Mouse (Mus musculus): ENCODE measurements around the gene Olfr894.

The Olfr894 gene

DNA sequence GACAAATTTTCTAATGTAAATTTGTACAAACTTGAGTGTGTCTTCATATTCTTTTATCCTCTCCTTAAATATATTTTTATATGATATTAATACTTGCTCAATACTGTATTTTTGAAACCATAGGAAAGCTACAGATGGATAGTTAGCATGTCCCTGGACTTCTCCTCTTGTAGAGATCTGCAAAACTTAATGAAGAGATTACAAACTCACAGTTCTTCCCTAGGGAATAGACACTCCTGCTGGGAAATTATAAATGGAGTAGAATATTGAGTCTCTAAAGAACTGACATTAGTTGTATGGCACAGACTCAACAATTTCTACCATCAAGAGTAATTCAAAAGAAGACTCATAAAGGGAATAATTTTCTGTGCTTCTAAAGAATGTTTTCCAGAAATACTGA lies at the start of gene Olfr894:
Gene Olfr894 (plus strand): TSS at position 301 of the 400 bp plus-strand sequence.

DNA sequence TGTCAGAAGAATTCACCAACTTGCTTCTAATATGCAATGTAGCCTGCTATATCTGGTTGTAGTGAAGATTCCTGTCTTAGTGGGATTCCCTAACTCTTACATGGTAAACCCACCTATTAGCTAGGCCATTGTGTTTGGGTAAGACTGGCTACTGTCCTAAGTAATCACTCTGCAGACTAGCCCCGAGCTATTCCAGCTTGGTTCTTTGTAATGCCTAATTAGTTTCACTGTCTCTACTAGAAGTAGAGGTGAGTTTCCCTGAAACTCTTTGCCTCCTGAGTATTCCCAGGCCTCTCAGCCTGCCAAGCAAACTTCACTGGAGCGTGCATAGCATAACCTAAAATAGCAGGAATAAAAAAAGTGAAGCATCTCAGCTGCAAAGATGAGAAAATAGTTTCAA lies 49.5 kb upstream of the Olfr894 start:
- WGBS, result 25% methylated on average over 2 of the region's 2 CpGs

DNA sequence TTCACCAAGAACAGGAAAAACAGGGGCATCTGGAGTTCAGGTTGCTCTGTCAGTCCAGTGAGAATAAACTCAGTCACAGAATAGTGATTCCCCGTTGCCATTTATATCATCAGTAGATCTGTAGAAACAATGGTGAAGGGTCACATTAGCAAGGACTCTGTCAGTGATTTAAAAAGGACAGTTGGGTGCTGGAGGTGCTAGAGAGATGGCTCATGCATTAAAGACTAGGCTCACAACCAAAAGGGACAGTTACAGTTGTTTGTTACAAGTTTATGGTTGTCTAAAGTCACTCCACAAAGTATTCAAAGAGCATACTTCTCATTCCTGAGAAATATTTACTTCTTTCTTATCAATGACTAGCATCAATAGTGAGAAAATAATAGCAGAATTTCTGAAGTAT lies 37.1 kb upstream of the Olfr894 start, which contains the start of gene Olfr891:
Gene Olfr891 (minus strand): TSS at position 101 of the 400 bp plus-strand sequence.
- WGBS, result 91% methylated on average over 1 of the region's 1 CpGs

DNA sequence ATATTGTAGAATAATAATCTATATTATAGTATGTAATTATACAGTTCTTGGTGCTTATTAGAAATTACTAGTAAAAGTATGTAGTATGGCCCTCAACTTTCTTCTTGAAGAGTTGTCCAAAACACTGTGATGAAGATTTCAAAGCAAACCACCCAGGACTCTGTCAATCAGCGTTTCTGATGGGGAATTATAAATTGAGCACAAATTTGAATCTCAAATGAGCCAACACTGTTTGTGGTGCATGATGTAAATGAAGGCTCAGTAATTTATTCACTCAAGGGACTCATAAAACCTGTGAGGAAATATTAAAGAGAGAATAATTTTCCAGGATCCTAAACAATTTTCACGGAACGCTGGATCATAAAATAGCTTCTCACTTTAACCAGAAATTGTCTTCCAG lies 9.8 kb upstream of the Olfr894 start, which contains the start of gene Olfr893:
Gene Olfr893 (plus strand): TSS at position 301 of the 400 bp plus-strand sequence.
- WGBS, result 87% methylated on average over 3 of the region's 3 CpGs

DNA sequence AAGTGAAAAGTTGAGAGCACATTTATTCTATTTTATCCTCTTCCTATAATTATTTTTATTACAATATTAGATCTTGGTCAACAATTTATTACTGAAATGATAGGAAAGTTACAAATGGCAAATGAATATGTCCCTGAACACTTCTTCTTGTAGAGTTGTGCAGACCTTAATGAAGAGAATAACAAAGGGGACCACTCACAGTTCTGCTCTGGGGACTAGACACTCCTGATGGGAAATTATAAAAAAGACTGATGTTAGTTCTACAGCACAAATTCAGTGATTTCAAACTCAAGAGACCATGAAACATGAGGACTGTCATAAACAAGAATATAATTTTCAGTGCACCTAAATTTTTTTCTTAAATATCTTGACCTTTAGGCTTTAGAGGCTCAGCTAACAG lies 34.6 kb downstream of the Olfr894 start, which contains the start of gene Olfr143:
Gene Olfr143 (plus strand): TSS at position 301 of the 400 bp plus-strand sequence.

DNA sequence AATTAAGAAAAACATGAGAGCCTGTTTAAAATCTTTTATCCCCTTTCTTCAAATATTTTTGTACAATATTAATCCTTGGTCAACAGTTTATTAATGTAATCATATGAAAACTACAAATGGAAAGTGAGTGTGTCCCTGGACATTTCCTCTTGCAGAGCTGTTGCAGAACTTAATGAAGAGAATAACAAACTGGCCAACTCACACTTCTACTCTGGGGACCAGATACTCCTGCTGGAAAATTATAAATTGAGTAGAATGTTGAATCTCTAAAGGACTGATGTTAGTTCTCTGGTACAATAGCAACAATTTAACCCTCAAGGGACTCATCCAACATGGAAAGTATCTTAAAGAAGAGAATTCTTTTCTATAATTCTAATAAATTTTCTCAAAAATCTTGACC lies 49.7 kb downstream of the Olfr894 start, which contains the start of gene Olfr895:
Gene Olfr895 (plus strand): TSS at position 301 of the 400 bp plus-strand sequence.

Data from cerebral cortex, adult 2 months (tissue).